Mouse (Mus musculus) brain, embryonic 14.5 days (tissue): Measurements from ENCODE around the gene Exoc6. TPM values are rescaled to one million over a fixed set of nuclear protein-coding genes. Genes with fewer than 3 reads are reported as not detected.
"Not testable (repeated sequence)": the region's sequence is repeated elsewhere in the genome, so short reads cannot be mapped to it uniquely, and the experiment has no call there.

ENCODE experiments used
- DNase-seq: peaks from one replicate; pipeline ENCODE4 v3.0.0-alpha.2; 2011; ENCODE audit warnings: low read depth
- CTCF ChIP-seq: fragments of 200-500 bp; IDR thresholded peaks from 2 replicates; pipeline ENCODE4 v1.5.1; 2012; ENCODE audit warnings: inconsistent platforms, mild to moderate bottlenecking, moderate library complexity, borderline replicate concordance; ENCODE audit not compliant: insufficient read depth, insufficient read length; ENCODE audit errors: extremely low read depth
- POLR2A ChIP-seq: fragments of 200-500 bp; IDR thresholded peaks from 2 replicates; pipeline ENCODE4 v1.6.1; 2012; ENCODE audit warnings: mild to moderate bottlenecking, inconsistent platforms, borderline replicate concordance; ENCODE audit not compliant: poor library complexity, insufficient read depth, insufficient read length, severe bottlenecking; ENCODE audit errors: extremely low read depth
- polyA plus RNA-seq: library from polyadenylated mRNA; depleted of rRNA; stranded (reverse); fragments of >200 nt; gene quantifications from 2 replicates; pipeline ENCODE4 v1.2.3, GENCODE M21; 2012

Exoc6 gene
- polyA plus RNA-seq, 1 experiment = 11.9 TPM

DNA sequence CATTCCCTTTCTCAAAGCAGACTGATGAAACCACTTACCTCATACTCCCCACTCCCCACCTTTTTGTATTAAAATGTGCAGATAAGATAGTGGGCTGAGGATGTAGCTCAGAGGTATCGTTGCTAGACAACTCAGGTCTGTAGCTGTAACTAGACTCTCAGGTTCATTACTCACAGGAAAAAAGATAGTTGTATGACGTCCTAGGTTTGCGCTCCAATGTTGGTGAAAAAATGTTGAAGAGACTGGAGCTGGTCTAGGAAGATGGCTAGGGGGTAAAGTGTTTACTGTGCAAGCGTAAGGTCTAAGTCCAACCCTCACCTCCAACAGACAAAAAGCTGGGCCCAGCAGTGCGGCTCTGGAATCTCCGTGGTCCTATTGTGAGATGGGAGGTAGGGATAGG is 4.5 kb upstream of the Exoc6 start:
- no peak for DNase-seq

GRCm38 (mm10) chr19:37546776-37547175 is 3.4 kb upstream of the Exoc6 start:
- no peak for TF ChIP-seq POLR2A
- no peak for TF ChIP-seq CTCF
- no peak for DNase-seq

More for the DNA sequence above, 4.5 kb upstream of the Exoc6 start:
- TF ChIP-seq POLR2A = no peak
- no peak for TF ChIP-seq CTCF

GRCm38 (mm10) chr19:37551040-37551566 is 885 bp downstream of the Exoc6 start:
- DNase-seq = no peak
- TF ChIP-seq POLR2A (no peak), CTCF (no peak)

- DNase-seq = no peak
- TF ChIP-seq CTCF = no peak
Observed at GRCm38 (mm10) chr19:37553376-37554265, 3.4 kb downstream of the Exoc6 start.

DNA sequence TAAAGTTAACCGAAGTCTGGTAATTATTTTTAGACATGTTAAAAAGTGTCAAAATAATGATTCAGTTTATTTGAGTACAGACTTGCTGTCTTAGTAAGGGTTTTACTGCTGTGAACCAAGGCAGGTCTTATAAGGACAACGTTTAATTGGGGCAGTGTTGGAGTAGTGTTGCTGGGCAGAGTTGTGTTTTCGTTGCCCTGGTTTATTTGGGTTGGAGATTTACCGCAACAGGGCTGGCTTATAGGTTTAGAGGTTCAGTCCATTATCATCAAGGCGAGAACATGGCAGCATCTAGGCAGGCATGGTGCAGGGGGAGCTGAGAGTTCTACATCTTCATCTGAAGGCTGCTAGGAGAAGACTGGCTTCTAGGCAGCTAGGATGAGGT is 4.0 kb downstream of the Exoc6 start:
- DNase-seq = not testable (repeated sequence)

- no peak for DNase-seq
- TF ChIP-seq CTCF (no peak), POLR2A (no peak)
Observed at GRCm38 (mm10) chr19:37555863-37556566, 5.8 kb downstream of the Exoc6 start.

DNA sequence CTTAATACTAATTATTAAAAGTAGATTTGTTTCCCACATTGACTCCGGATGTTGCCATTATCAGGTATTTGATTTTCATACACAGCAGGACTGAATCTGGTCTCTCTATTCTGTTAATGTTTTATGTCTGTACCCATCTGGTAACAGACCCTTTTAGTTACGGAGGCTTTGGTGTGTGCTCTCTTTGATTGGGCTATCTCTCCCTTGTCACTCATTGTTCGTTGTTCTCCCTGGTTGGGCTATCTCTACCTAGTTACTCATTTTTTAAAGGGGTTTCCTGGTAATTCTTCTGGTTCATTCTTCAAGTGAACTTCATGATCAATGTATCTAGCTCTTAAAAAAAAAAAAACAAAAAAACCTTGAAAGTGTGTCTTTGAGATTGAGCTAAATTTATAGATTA is 7.7 kb downstream of the Exoc6 start:
- no peak for DNase-seq

DNA sequence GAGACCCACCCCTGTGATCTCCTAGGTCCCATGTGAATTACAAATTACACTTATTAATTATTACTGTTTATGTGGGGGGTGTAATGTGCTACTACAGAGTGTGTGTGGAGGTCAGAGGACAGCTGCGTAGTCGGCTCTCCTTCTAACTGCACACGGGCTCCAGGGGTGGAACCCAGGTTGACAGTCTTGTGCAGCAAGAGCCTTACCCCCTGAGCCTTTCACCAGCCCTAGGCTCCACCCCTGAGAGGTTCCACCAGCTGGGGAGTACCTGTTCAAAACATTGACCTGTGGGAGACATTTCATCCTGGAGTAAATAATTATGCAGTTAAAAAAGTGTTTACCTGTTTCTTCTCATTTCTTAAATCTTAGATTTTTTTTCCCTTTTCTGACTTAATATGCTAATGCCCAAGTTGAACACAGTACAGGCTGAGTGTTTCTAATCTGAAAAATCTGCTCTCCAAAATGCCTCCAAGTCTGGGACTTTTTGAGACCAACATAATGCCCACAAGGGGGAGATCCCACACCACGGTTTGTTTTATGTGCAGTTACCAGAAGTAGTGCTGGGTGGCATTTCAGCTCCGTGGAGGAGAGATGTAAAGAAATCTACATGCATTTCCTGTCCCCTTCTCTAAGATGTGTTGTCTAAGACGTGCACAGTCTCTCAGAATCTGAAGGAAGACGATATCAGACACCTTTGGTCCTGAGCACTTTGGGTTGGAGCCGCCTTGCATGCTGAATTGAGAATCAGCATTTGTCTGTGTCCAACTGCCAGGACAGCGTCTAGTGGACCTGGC is 9.3 kb downstream of the Exoc6 start:
- DNase-seq = peak; percentile 74
- TF ChIP-seq CTCF = peak; percentile 54; the same call in 1 of the 2 replicates
- no peak for TF ChIP-seq POLR2A

More for the DNA sequence above, 7.7 kb downstream of the Exoc6 start:
- TF ChIP-seq POLR2A (no peak), CTCF (no peak)

GRCm38 (mm10) chr19:37560080-37560427 is 9.8 kb downstream of the Exoc6 start:
- no peak for DNase-seq
- no peak for TF ChIP-seq POLR2A

DNA sequence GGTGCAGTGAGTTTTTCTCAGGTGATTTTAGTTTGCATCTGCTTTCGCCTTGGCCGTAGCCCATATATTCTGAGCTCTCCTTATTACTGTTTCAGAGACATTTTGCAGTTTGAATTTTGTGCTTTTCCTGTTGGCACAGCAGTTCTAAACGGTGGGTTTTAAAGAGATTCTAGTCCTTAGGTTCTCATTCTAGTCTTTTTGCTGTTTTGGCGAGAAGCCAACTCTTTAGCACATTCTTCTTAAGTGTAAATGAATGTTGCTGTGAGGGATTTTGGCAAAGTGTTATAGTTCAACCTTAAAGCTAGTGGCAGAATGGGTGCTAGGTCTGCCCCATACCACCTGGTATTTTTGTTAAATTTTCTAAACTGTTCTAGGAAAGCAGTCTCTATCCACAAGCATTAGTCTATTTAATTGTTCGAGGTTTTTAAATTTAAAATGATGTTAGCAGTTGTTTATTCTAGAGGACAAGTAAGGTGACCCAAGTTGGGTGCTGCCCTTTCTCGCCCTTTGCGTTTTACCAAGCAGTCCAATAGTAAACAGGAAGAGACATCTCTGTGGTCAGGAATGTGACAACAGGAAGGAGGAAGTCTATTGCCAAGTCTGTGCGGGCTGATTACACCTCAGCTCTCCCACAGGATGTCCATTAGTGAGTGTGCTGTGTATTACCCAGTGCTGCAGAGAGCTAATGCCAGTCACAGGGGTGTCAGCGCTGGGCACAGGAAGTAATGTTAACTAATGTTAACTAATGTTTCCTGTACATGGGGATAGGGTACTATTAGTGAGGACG is 11.1 kb downstream of the Exoc6 start:
- TF ChIP-seq POLR2A (no peak), CTCF (no peak)
- DNase-seq = peak; percentile 70

GRCm38 (mm10) chr19:37563763-37564162 is 13.5 kb downstream of the Exoc6 start:
- TF ChIP-seq CTCF = peak; percentile 61; the same call in 1 of the 2 replicates
- no peak for TF ChIP-seq POLR2A
- peak; percentile 70 for DNase-seq
